In the genomic region with DNA sequence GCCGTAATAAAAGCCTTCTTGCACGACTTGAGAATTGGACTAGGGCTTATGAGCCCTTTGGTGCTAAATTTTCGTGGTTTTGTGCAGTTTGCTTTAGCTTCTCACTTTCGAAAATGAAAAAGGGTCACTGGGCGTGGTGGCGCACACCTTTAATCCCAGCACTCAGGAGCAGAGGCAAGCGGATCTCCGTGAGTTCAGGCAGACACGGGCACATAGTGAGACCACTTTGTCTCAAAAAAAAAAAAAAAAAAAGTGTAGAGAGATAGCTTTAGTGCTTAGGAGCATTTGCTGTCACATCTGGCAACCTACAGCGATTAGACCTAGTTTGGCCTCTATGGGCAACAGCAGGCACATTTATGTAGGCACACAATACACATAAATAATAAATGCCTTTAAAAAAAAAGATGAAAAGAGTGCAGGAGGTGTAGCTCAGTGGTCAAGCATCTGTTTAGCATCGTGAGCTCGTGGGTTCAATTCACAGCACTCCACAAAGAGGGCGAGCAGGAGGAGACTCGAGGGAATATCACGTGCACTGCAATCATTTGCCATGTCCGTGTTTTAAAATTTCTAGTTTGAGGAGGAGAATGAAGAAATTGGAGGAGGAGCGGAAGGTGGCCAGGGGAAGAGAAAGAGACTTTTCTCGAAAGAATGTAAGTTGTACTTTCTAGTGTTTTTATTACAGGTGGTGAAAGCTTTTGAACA, we compare ENCODE assay signal across 8 mouse cellular contexts. TPM values are rescaled to one million over a fixed set of nuclear protein-coding genes. Genes with fewer than 3 reads are reported as not detected.
DNase-seq lines count a peak whose midpoint lies in the region; ATAC-seq and TF ChIP-seq lines count a peak whose summit lies in the region.

No protein-coding gene starts in this region.

- H3K79me2 ChIP-seq in C2C12 (ENCODE audit: control insufficient read depth, insufficient read depth): peaks cover 25% of the 10 kb centered on the region

- peak overlapping the region; percentile 67 for H3K4me3 ChIP-seq in heart, embryonic 12.5 days
- H3K4me3 ChIP-seq in C2C12 (ENCODE audit: insufficient read depth, poor library complexity, severe bottlenecking): peak overlapping the region; percentile 75
- H3K4me3 ChIP-seq in forebrain, embryonic 14.5 days (ENCODE audit: low read depth, low read length): peak overlapping the region; percentile 61
- peak overlapping the region; percentile 89 for H3K4me3 ChIP-seq in liver, embryonic 16.5 days (ENCODE audit: low read depth, low read length)

- H3K9ac ChIP-seq in heart, embryonic 12.5 days: peak overlapping the region; percentile 80
- peak overlapping the region; percentile 77; the same call in 1 of the 2 replicates for H3K9ac ChIP-seq in forebrain, embryonic 14.5 days (ENCODE audit: low read length)
- peak overlapping the region; percentile 83 for H3K9ac ChIP-seq in liver, embryonic 16.5 days (ENCODE audit: low read depth, low read length)

- peaks cover 4% of the 10 kb centered on the region; the same call in 1 of the 2 replicates for H3K4me1 ChIP-seq in heart, embryonic 12.5 days (replicated peaks)
- H3K4me1 ChIP-seq in forebrain, embryonic 14.5 days (ENCODE audit: control insufficient read depth, insufficient read depth, low read length): peaks cover 19% of the 10 kb centered on the region
- H3K4me1 ChIP-seq in liver, embryonic 16.5 days (ENCODE audit: control insufficient read depth, low read depth, low read length): peaks cover 11% of the 10 kb centered on the region

- H3K9me3 ChIP-seq in heart, embryonic 12.5 days (replicated peaks): no peaks in the 10 kb centered on the region
- H3K9me3 ChIP-seq in forebrain, embryonic 14.5 days (replicated peaks; ENCODE audit: control insufficient read depth, low read length): no peaks in the 10 kb centered on the region
- H3K9me3 ChIP-seq in liver, embryonic 16.5 days (replicated peaks; ENCODE audit: control insufficient read depth, low read length): no peaks in the 10 kb centered on the region

- no peak for TF ChIP-seq CTCF in C2C12 (IDR thresholded peaks at IDR 0.05; ENCODE audit: control insufficient read depth, insufficient read depth, insufficient read length)

- 43% methylated on average over 18 of the region's 18 CpGs for WGBS in heart, embryonic 12.5 days
- WGBS in forebrain, embryonic 14.5 days: 47% methylated on average over 18 of the region's 18 CpGs
- WGBS in liver, embryonic 16.5 days (ENCODE audit: insufficient replicate concordance): 39% methylated on average over 18 of the region's 18 CpGs

- peaks cover 3% of the 10 kb centered on the region for H3K79me3 ChIP-seq in C2C12 (ENCODE audit: low read depth)

- peak overlapping the region; percentile 95 for H3ac ChIP-seq in C2C12 (ENCODE audit: control insufficient read depth, insufficient read length, low read depth)

- H3K36me3 ChIP-seq in heart, embryonic 12.5 days: no peaks in the 10 kb centered on the region
- no peaks in the 10 kb centered on the region for H3K36me3 ChIP-seq in C2C12 (ENCODE audit: control insufficient read depth, insufficient read depth)
- H3K36me3 ChIP-seq in forebrain, embryonic 14.5 days (ENCODE audit: control insufficient read depth, insufficient read depth, low read length): no peaks in the 10 kb centered on the region
- no peaks in the 10 kb centered on the region for H3K36me3 ChIP-seq in liver, embryonic 16.5 days (ENCODE audit: control insufficient read depth, insufficient read depth)

- H3K4me2 ChIP-seq in heart, embryonic 12.5 days: peak overlapping the region; percentile 85
- H3K4me2 ChIP-seq in forebrain, embryonic 14.5 days (ENCODE audit: low read length): peak overlapping the region; percentile 56
- peak overlapping the region; percentile 91 for H3K4me2 ChIP-seq in liver, embryonic 16.5 days (ENCODE audit: low read depth, low read length)

- DNase-seq in heart, adult 18-20 months: no peak
- no peak for DNase-seq in forebrain, embryonic 14.5 days (ENCODE audit: low spot score)
- DNase-seq in right cerebral cortex, postnatal 36 days (ENCODE audit: low spot score in 2 of 2): no peak

- peaks cover 13% of the 10 kb centered on the region; the same call in 1 of the 2 replicates for H3K27me3 ChIP-seq in heart, embryonic 12.5 days (replicated peaks)
- peaks cover 4% of the 10 kb centered on the region for H3K27me3 ChIP-seq in C2C12 (ENCODE audit: control insufficient read depth, insufficient read depth, insufficient read length)
- H3K27me3 ChIP-seq in forebrain, embryonic 14.5 days (replicated peaks; ENCODE audit: control insufficient read depth, insufficient read depth, low read length): no peaks in the 10 kb centered on the region
- H3K27me3 ChIP-seq in liver, embryonic 16.5 days (ENCODE audit: control insufficient read depth, insufficient read depth, low read depth, low read length): peaks cover 3% of the 10 kb centered on the region; the same call in 1 of the 2 replicates

- H3K27ac ChIP-seq in heart, embryonic 12.5 days (ENCODE audit: poor library complexity, severe bottlenecking): no peak overlapping the region
- H3K27ac ChIP-seq in forebrain, embryonic 14.5 days (ENCODE audit: low read depth, low read length): no peak overlapping the region
- H3K27ac ChIP-seq in liver, embryonic 16.5 days (ENCODE audit: low read length): peak overlapping the region; percentile 72

- no peak for ATAC-seq in heart, embryonic 12.5 days (ENCODE audit: insufficient number of reproducible peaks, low FRiP score)
- ATAC-seq in forebrain, embryonic 14.5 days: no peak
- ATAC-seq in liver, embryonic 16.5 days (ENCODE audit: low read depth): no peak
- ATAC-seq in granulocyte monocyte progenitor cell, adult 5-6 weeks (replicated peaks; ENCODE audit: poor library complexity, severe bottlenecking): no peak
- ATAC-seq in CD4-positive, CD25-positive, alpha-beta regulatory T cell, adult 4 months: no peak

TF ChIP-seq in C2C12, 6 proteins besides CTCF, POLR2A, EP300 and RAD21 (continues in another document):
- TF ChIP-seq MAX (IDR thresholded peaks at IDR 0.05): no peak
- TF ChIP-seq CEBPB (IDR thresholded peaks at IDR 0.05; ENCODE audit: low read depth): no peak

RNA-seq across cellular contexts. Expression of a gene that starts 1.0 kb away (rescaled TPM):
- 28.9 and 33.1 TPM in 2 replicates for polyA plus RNA-seq in heart, embryonic 12.5 days (2016; fragmentation: Nextera tagmentation; extraction: Ambion mirVana)
- 10 to 100 TPM; 14.9 to 15.5 TPM for total RNA-seq in heart, adult 18-20 months (2021)
- 12.3 TPM for polyA plus RNA-seq in C2C12 (2012; fragmentation: generic; extraction: Trizol)
- polyA plus RNA-seq in forebrain, embryonic 14.5 days (2014; fragmentation: Nextera tagmentation; extraction: Ambion mirVana): 51.8 and 54.1 TPM in 2 replicates
- polyA plus RNA-seq in liver, embryonic 16.5 days (2015; fragmentation: Nextera tagmentation; extraction: Ambion mirVana): 8.9 and 10.3 TPM in 2 replicates
- total RNA-seq in granulocyte monocyte progenitor cell, adult 5-6 weeks (2014; fragmentation: Nextera tagmentation): 13.8 and 16.5 TPM in 2 replicates
- 13.3 and 21.7 TPM in 2 replicates for total RNA-seq in granulocyte monocyte progenitor cell, adult 5-6 weeks (2017)
- polyA plus RNA-seq in CD4-positive, CD25-positive, alpha-beta regulatory T cell, adult 4 months (2017; shearing (Covaris generic)): 10 to 100 TPM; 20.4 to 21.2 TPM

RNA-seq across cellular contexts. Expression of a gene that starts 10.2 kb away (rescaled TPM):
- polyA plus RNA-seq in heart, embryonic 12.5 days (2016; fragmentation: Nextera tagmentation; extraction: Ambion mirVana): 33.8 and 34.8 TPM in 2 replicates
- 10 to 100 TPM; 30.4 to 30.6 TPM for total RNA-seq in heart, adult 18-20 months (2021)
- polyA plus RNA-seq in C2C12 (2012; fragmentation: generic; extraction: Trizol): 13.0 TPM
- 56.3 and 62.0 TPM in 2 replicates for polyA plus RNA-seq in forebrain, embryonic 14.5 days (2014; fragmentation: Nextera tagmentation; extraction: Ambion mirVana)
- 16.1 and 16.8 TPM in 2 replicates for polyA plus RNA-seq in liver, embryonic 16.5 days (2015; fragmentation: Nextera tagmentation; extraction: Ambion mirVana)
- 6.8 and 11.4 TPM in 2 replicates for total RNA-seq in granulocyte monocyte progenitor cell, adult 5-6 weeks (2014; fragmentation: Nextera tagmentation)
- 32.8 and 34.7 TPM in 2 replicates for total RNA-seq in granulocyte monocyte progenitor cell, adult 5-6 weeks (2017)
- polyA plus RNA-seq in CD4-positive, CD25-positive, alpha-beta regulatory T cell, adult 4 months (2017; shearing (Covaris generic)): 10 to 100 TPM; 29.0 to 38.9 TPM

RNA-seq across cellular contexts. Expression of a gene that starts 18.6 kb away (rescaled TPM):
- 9.8 and 10.4 TPM in 2 replicates for polyA plus RNA-seq in heart, embryonic 12.5 days (2016; fragmentation: Nextera tagmentation; extraction: Ambion mirVana)
- 10 to 100 TPM in 1 of 2 experiments, 1 to 10 TPM in 1; 9.5 to 10.6 TPM for total RNA-seq in heart, adult 18-20 months (2021)
- polyA plus RNA-seq in C2C12 (2012; fragmentation: generic; extraction: Trizol): 3.4 TPM
- 87.8 and 112 TPM in 2 replicates for polyA plus RNA-seq in forebrain, embryonic 14.5 days (2014; fragmentation: Nextera tagmentation; extraction: Ambion mirVana)
- polyA plus RNA-seq in liver, embryonic 16.5 days (2015; fragmentation: Nextera tagmentation; extraction: Ambion mirVana): 1.4 and 1.9 TPM in 2 replicates
- 2.5 and 2.8 TPM in 2 replicates for total RNA-seq in granulocyte monocyte progenitor cell, adult 5-6 weeks (2014; fragmentation: Nextera tagmentation)
- 4.4 and 6.6 TPM in 2 replicates for total RNA-seq in granulocyte monocyte progenitor cell, adult 5-6 weeks (2017)
- 1 to 10 TPM; 5.3 to 6.8 TPM for polyA plus RNA-seq in CD4-positive, CD25-positive, alpha-beta regulatory T cell, adult 4 months (2017; shearing (Covaris generic))

RNA-seq across cellular contexts. Expression of a gene that starts 36.1 kb away (rescaled TPM):
- polyA plus RNA-seq in heart, embryonic 12.5 days (2016; fragmentation: Nextera tagmentation; extraction: Ambion mirVana): 0.46 and 0.85 TPM in 2 replicates
- total RNA-seq in heart, adult 18-20 months (2021): 1 to 10 TPM in 1 of 2 experiments, under 1 TPM in 1; 0.30 to 1.6 TPM
- 0.01 TPM for polyA plus RNA-seq in C2C12 (2012; fragmentation: generic; extraction: Trizol)
- polyA plus RNA-seq in forebrain, embryonic 14.5 days (2014; fragmentation: Nextera tagmentation; extraction: Ambion mirVana): 8.7 and 12.2 TPM in 2 replicates
- 0.21 and 0.63 TPM in 2 replicates for polyA plus RNA-seq in liver, embryonic 16.5 days (2015; fragmentation: Nextera tagmentation; extraction: Ambion mirVana)
- 0.15 TPM in 1 of 2 replicates, not detected in the other for total RNA-seq in granulocyte monocyte progenitor cell, adult 5-6 weeks (2014; fragmentation: Nextera tagmentation)
- 0.13 TPM in 1 of 2 replicates, not detected in the other for total RNA-seq in granulocyte monocyte progenitor cell, adult 5-6 weeks (2017)
- polyA plus RNA-seq in CD4-positive, CD25-positive, alpha-beta regulatory T cell, adult 4 months (2017; shearing (Covaris generic)): 1 to 10 TPM in 1 of 2 experiments, under 1 TPM in 1; 0.66 to 1.1 TPM

RNA-seq across cellular contexts. Expression of a gene that starts 38.5 kb away (rescaled TPM):
- not detected in 2 replicates for polyA plus RNA-seq in heart, embryonic 12.5 days (2016; fragmentation: Nextera tagmentation; extraction: Ambion mirVana)
- not detected for total RNA-seq in heart, adult 18-20 months (2021)
- polyA plus RNA-seq in C2C12 (2012; fragmentation: generic; extraction: Trizol): not detected
- polyA plus RNA-seq in forebrain, embryonic 14.5 days (2014; fragmentation: Nextera tagmentation; extraction: Ambion mirVana): 1.3 and 2.0 TPM in 2 replicates
- polyA plus RNA-seq in liver, embryonic 16.5 days (2015; fragmentation: Nextera tagmentation; extraction: Ambion mirVana): not detected in 2 replicates
- total RNA-seq in granulocyte monocyte progenitor cell, adult 5-6 weeks (2014; fragmentation: Nextera tagmentation): not detected in 2 replicates
- total RNA-seq in granulocyte monocyte progenitor cell, adult 5-6 weeks (2017): not detected in 2 replicates
- under 1 TPM in 1 of 2 experiments, not detected in 1; 0.43 TPM for polyA plus RNA-seq in CD4-positive, CD25-positive, alpha-beta regulatory T cell, adult 4 months (2017; shearing (Covaris generic))
